Mouse (Mus musculus) neutrophil, adult 5-6 weeks (primary cell): Measurements from ENCODE around the gene A730009L09Rik. TPM values are rescaled to one million over a fixed set of nuclear protein-coding genes. Genes with fewer than 3 reads are reported as not detected.

Source experiments
- ATAC-seq: fragments of 151-379, 151-347 bp; 2 replicates; pipeline ENCODE4 v1.8.0; 2017; ENCODE audit warnings: mild to moderate bottlenecking, moderate TSS enrichment; ENCODE audit not compliant: insufficient number of reproducible peaks, poor library complexity, low FRiP score, severe bottlenecking; ENCODE audit errors: extremely low read depth
- total RNA-seq: library from RNA; stranded (forward); fragments of 200-1000 nt; gene quantifications from 2 replicates; pipeline ENCODE4 v1.2.3, GENCODE M21; 2017

A730009L09Rik gene
- total RNA-seq, 1 experiment from 2014 or later, result not detected

- no peak for ATAC-seq
Measured at GRCm38 (mm10) chr16:84558113-84558917, 43.4 kb downstream of the A730009L09Rik start.

- ATAC-seq, result peak; percentile 71; the same call in 1 of the 2 replicates
Measured at GRCm38 (mm10) chr16:84559569-84560278, 44.8 kb downstream of the A730009L09Rik start.

GRCm38 (mm10) chr16:84560279-84560602, 45.3 kb downstream of the A730009L09Rik start:
- ATAC-seq, result no peak

Other genes starting within 250 kb of the A730009L09Rik start
- 27.2 and 33.5 TPM in 2 replicates for gene Mrpl39, start 220.6 kb downstream of the A730009L09Rik start, total RNA-seq